Comparison of ENCODE assay signal across 11 mouse cellular contexts in genomic region chr14:60435515-60435914, GRCm38 (mm10).
DNase-seq lines count a peak whose midpoint lies in the region; ATAC-seq and TF ChIP-seq lines count a peak whose summit lies in the region.
"Had no signal": no experiment of that assay in that cellular context is flagged by ENCODE, and none has a peak within 500 bp of the region (broad histone marks: within the 10 kb centered on the region; RNA-seq: fewer than 3 reads in every experiment).

No protein-coding gene starts in this region.

- no peak overlapping the region for H3K27ac ChIP-seq in lung, embryonic 14.5 days (ENCODE audit: low read depth)
- H3K27ac ChIP-seq: macrophage had no signal

- H3K4me1 ChIP-seq in lung, embryonic 14.5 days (ENCODE audit: insufficient read depth): no peaks in the 10 kb centered on the region
- H3K4me1 ChIP-seq in lung, adult 2 months (ENCODE audit: control insufficient read depth, insufficient read depth, low read length): no peaks in the 10 kb centered on the region

- no peaks in the 10 kb centered on the region for H3K27me3 ChIP-seq in lung, embryonic 14.5 days (ENCODE audit: insufficient read depth, low read length)

- no peak overlapping the region for H3K9ac ChIP-seq in lung, embryonic 14.5 days

- peak; percentile 53 for TF ChIP-seq CTCF in lung, embryonic 14.5 days (IDR thresholded peaks at IDR 0.05; ENCODE audit: low read depth)
- TF ChIP-seq CTCF in lung, adult 2 months (IDR thresholded peaks at IDR 0.05; ENCODE audit: insufficient read depth, low read length): no peak
- TF ChIP-seq CTCF in brain, embryonic 14.5 days (IDR thresholded peaks at IDR 0.05; ENCODE audit: borderline replicate concordance, extremely low read depth, insufficient read depth, insufficient read length): peak; percentile 48; the same call in 1 of the 2 replicates

- TF ChIP-seq POLR2A in lung, adult 2 months (IDR thresholded peaks at IDR 0.05; ENCODE audit: borderline replicate concordance, extremely low read depth, low read depth, low read length): no peak
- TF ChIP-seq POLR2A in brain, embryonic 14.5 days (IDR thresholded peaks at IDR 0.05; ENCODE audit: borderline replicate concordance, extremely low read depth, insufficient read depth, insufficient read length, poor library complexity, severe bottlenecking): no peak

- no peaks in the 10 kb centered on the region for H3K9me3 ChIP-seq in lung, embryonic 14.5 days (ENCODE audit: low read depth, low read length)

- no peaks in the 10 kb centered on the region for H3K36me3 ChIP-seq in lung, embryonic 14.5 days (ENCODE audit: insufficient read depth)

- 63% methylated on average over 4 of the region's 4 CpGs for WGBS in lung, embryonic 14.5 days
- WGBS in lung, adult 2 months: 60% methylated on average over 4 of the region's 4 CpGs

- DNase-seq in frontal cortex, postnatal 10 days (ENCODE audit: low spot score in 2 of 2): no peak
- DNase-seq in lung, embryonic 14.5 days: peak; percentile 28
- no peak for DNase-seq in lung, adult 2 months
- DNase-seq in brain, embryonic 14.5 days (ENCODE audit: low read depth): peak; percentile 38
- peak; percentile 13 to 25 for DNase-seq in lung, postnatal 4 days
- no peak for DNase-seq in testis, postnatal 10 days (ENCODE audit: low spot score)
- DNase-seq in spleen, adult 18-20 months: no peak
- DNase-seq: embryo, embryonic 11 days; gastrocnemius, postnatal 14 days had no signal

- peak; percentile 90 for ATAC-seq in frontal cortex, adult (ENCODE audit: low TSS enrichment)
- ATAC-seq in lung, embryonic 14.5 days (ENCODE audit: insufficient read depth): no peak

- H3K4me3 ChIP-seq in lung, embryonic 14.5 days (ENCODE audit: low read depth, low read length): no peak overlapping the region
- no peak overlapping the region for H3K4me3 ChIP-seq in lung, adult 2 months (replicated peaks; ENCODE audit: extremely low read depth, low read depth, low read length)

- H3K4me2 ChIP-seq in lung, embryonic 14.5 days: no peak overlapping the region

Comparison
In these comparisons a context has a peak if more than half of its experiments do, and no peak if none do; other contexts are left out.
1. DNase-seq: peak in lung, embryonic 14.5 days (single experiment), brain, embryonic 14.5 days (single experiment) and lung, postnatal 4 days (2 of 2); none in frontal cortex, postnatal 10 days (0 of 2), lung, adult 2 months (single experiment), testis, postnatal 10 days (single experiment) and spleen, adult 18-20 months (0 of 2).